Mouse (Mus musculus) testis, postnatal 10 days (tissue): Measurements from ENCODE around the gene Rreb1.

ENCODE experiments used
- DNase-seq: peaks from one replicate; pipeline ENCODE4 v3.0.0; 2021; ENCODE audit warnings: low spot score

Rreb1 gene

GRCm38 (mm10) chr13:37918336-37919261 is 140.4 kb downstream of the Rreb1 start:
- peak; percentile 56 for DNase-seq

GRCm38 (mm10) chr13:37919711-37920277 is 141.6 kb downstream of the Rreb1 start:
- DNase-seq: no peak

- no peak for DNase-seq
Observed at GRCm38 (mm10) chr13:37920727-37921126, 142.5 kb downstream of the Rreb1 start.

- DNase-seq: no peak
Observed at GRCm38 (mm10) chr13:37923091-37923490, 144.9 kb downstream of the Rreb1 start.

GRCm38 (mm10) chr13:37923643-37924460 is 145.7 kb downstream of the Rreb1 start:
- DNase-seq: no peak

GRCm38 (mm10) chr13:37924461-37924948 is 146.3 kb downstream of the Rreb1 start:
- no peak for DNase-seq

- no peak for DNase-seq
Observed at GRCm38 (mm10) chr13:37926394-37926793, 148.2 kb downstream of the Rreb1 start.

- DNase-seq: no peak
Observed at GRCm38 (mm10) chr13:37929532-37929931, 151.3 kb downstream of the Rreb1 start.

- peak; percentile 54 for DNase-seq
Observed at GRCm38 (mm10) chr13:37930091-37930490, 151.9 kb downstream of the Rreb1 start.

- DNase-seq: no peak
Observed at GRCm38 (mm10) chr13:37930621-37931020, 152.4 kb downstream of the Rreb1 start.

- peak; percentile 62 for DNase-seq
Observed at GRCm38 (mm10) chr13:37931210-37931922, 153.2 kb downstream of the Rreb1 start.

- no peak for DNase-seq
Observed at GRCm38 (mm10) chr13:37934075-37934474, 155.9 kb downstream of the Rreb1 start.

GRCm38 (mm10) chr13:37934920-37935319 is 156.7 kb downstream of the Rreb1 start:
- DNase-seq: peak; percentile 57

- no peak for DNase-seq
Observed at GRCm38 (mm10) chr13:37936351-37936750, 158.2 kb downstream of the Rreb1 start.

- no peak for DNase-seq
Observed at GRCm38 (mm10) chr13:37940167-37940566, 162.0 kb downstream of the Rreb1 start.

GRCm38 (mm10) chr13:37940649-37941048 is 162.4 kb downstream of the Rreb1 start:
- DNase-seq: no peak

GRCm38 (mm10) chr13:37941138-37941645 is 163.0 kb downstream of the Rreb1 start:
- DNase-seq: no peak

- DNase-seq: no peak
Observed at GRCm38 (mm10) chr13:37941950-37942886, 164.0 kb downstream of the Rreb1 start.

- DNase-seq: no peak
Observed at GRCm38 (mm10) chr13:37942887-37943331, 164.7 kb downstream of the Rreb1 start.

- DNase-seq: no peak
Observed at GRCm38 (mm10) chr13:37943466-37943865, 165.3 kb downstream of the Rreb1 start.
